Mouse (Mus musculus): ENCODE results near the gene U2af1l4. TPM values are rescaled to one million over a fixed set of nuclear protein-coding genes. Genes with fewer than 3 reads are reported as not detected.

Gene U2af1l4
- polyA plus RNA-seq, 1 experiment, result 71.1 TPM

DNA sequence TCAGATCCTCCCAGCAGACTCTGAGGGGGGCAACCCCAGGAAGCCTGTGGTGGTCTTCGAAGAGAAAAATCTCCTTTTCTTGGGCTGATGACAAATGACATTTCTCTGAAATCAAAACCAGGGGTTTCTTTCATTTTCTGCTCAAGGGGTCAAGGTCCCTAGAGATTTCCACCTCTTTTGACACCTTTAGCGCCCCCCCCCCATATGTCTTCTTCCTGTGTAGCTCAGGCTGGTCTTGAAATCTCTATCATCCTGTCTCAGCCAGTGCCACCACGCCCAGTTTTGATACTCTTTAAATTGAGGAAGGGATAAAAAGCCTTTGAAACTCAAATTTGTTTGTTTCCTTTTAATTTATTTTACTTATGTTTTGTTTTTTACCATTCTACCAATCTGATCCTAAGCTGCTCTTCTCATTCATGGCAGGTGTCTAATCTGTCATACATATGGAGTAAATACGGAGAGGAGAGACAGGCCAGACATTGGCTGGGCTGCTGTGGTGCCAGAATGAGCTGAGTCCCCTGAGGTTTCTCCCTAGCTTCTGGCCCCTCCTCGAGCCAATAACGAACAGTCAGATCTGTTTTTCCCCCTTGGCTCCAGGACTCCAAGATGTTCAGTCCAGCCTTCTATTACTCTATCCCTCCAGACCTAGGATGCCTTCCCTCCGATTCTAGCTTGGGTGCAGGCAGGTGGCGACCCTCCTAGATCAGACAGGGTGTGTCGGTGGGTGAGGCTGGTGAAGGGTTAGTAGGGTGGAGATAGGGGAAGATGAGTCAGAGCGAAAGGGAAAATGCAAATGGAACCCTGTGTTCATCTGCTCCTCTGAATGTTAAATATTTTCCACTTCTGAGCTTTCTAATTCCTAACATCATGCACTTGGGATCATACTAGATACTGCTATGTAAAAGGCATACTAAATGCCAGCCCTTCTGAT, 30.7 kb downstream of the U2af1l4 start:
- H3K27ac ChIP-seq (ENCODE audit: control insufficient read depth, insufficient read depth, low read depth, low read length, poor library complexity), result no peak overlapping the region
- no peak overlapping the region for H3K4me3 ChIP-seq (replicated peaks; ENCODE audit: control insufficient read depth, low read depth, low read length)
- peaks cover 3% of the 10 kb centered on the region; the same call in 1 of the 2 replicates for H3K4me1 ChIP-seq (ENCODE audit: control insufficient read depth, insufficient read depth, low read length)
- TF ChIP-seq POLR2A (IDR thresholded peaks at IDR 0.05; ENCODE audit: borderline replicate concordance, control insufficient read depth, low read depth, low read length) (no peak), CTCF (IDR thresholded peaks at IDR 0.05; ENCODE audit: control insufficient read depth, insufficient read depth, low read length) (no peak)
- 64% methylated on average over 10 of the region's 10 CpGs for WGBS

DNA sequence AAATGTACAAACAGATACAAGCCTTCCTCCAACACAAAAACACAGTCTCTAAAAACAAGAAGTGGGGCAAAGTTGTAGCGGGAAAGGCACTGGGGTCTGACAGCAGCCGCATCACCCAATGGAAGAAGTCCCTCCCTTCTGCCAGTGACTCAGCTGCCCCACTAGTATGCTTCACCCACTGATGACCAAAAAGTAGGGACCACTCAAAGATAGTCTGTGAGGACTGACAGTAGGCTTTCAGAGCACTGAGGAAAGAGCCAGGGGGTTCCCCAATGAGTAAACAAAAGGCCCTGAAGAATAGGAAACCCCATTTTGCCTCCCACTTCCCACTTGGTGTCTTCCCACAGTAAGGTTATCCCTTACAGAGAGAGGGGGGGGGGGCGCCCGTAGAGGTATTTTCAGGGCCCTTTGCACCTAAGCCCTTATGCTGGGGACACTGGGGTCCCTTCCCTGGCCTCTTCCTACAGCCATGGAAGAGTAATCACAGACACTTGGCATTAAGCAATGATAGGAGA, 31.5 kb downstream of the U2af1l4 start:
- TF ChIP-seq POLR2A (IDR thresholded peaks at IDR 0.05; ENCODE audit: borderline replicate concordance, control insufficient read depth, low read depth, low read length) (no peak), CTCF (IDR thresholded peaks at IDR 0.05; ENCODE audit: control insufficient read depth, insufficient read depth, low read length) (no peak)

DNA sequence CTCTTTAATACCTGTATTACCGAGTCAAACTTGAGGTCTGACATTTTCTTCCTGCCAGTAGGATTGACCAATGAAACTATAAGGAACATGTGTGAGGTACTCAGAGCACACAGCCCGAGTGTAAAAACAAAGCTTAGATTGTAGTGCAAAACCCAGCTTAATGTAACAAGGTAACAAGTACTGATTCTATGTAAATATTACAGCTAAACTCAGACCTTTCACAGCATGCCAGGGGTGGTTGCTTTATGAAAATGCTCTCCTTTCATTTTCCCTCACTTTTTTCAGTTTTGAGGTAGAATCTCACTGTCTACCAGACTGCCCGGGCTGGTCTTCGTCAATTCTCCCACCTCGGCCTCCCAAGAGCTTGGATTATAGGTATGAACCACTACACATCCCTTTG, 33.0 kb downstream of the U2af1l4 start:
- WGBS, result 74% methylated on average over 5 of the region's 5 CpGs
- no peak overlapping the region for H3K4me3 ChIP-seq (replicated peaks; ENCODE audit: control insufficient read depth, low read depth, low read length)
- peaks cover 3% of the 10 kb centered on the region; the same call in 1 of the 2 replicates for H3K4me1 ChIP-seq (ENCODE audit: control insufficient read depth, insufficient read depth, low read length)
- H3K27ac ChIP-seq (ENCODE audit: control insufficient read depth, insufficient read depth, low read depth, low read length, poor library complexity), result no peak overlapping the region
- TF ChIP-seq POLR2A (IDR thresholded peaks at IDR 0.05; ENCODE audit: borderline replicate concordance, control insufficient read depth, low read depth, low read length) (no peak), CTCF (IDR thresholded peaks at IDR 0.05; ENCODE audit: control insufficient read depth, insufficient read depth, low read length) (no peak)

More for the DNA sequence above, 31.5 kb downstream of the U2af1l4 start:
- H3K4me1 ChIP-seq (ENCODE audit: control insufficient read depth, insufficient read depth, low read length), result peaks cover 3% of the 10 kb centered on the region; the same call in 1 of the 2 replicates
- H3K4me3 ChIP-seq (replicated peaks; ENCODE audit: control insufficient read depth, low read depth, low read length), result no peak overlapping the region
- 39% methylated on average over 4 of the region's 4 CpGs for WGBS
- H3K27ac ChIP-seq (ENCODE audit: control insufficient read depth, insufficient read depth, low read depth, low read length, poor library complexity), result no peak overlapping the region

DNA sequence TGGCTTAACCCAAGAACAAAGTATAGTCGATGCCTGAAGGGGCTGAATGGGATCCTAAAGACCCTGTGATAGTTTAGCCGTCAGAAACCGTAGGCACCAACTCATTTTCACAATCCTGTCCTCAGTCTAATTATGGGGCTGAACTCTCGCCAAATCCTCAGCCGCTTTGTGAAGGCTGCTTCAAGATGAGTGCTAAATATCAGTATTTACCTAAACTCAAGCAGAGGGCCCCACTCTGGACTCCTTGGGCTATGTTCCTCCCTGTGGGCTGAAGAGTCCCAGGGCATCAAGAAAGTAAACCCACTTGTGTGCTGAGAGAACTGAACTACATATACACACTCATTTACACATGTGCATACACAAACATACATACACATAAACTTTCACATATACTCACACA, 33.7 kb downstream of the U2af1l4 start:
- Histone ChIP-seq H3K27ac (ENCODE audit: control insufficient read depth, insufficient read depth, low read depth, low read length, poor library complexity) (no peak overlapping the region), H3K4me1 (ENCODE audit: control insufficient read depth, insufficient read depth, low read length) (peaks cover 3% of the 10 kb centered on the region; the same call in 1 of the 2 replicates), H3K4me3 (replicated peaks; ENCODE audit: control insufficient read depth, low read depth, low read length) (no peak overlapping the region)
- no peak for TF ChIP-seq CTCF (IDR thresholded peaks at IDR 0.05; ENCODE audit: control insufficient read depth, insufficient read depth, low read length)
- TF ChIP-seq POLR2A (IDR thresholded peaks at IDR 0.05; ENCODE audit: borderline replicate concordance, control insufficient read depth, low read depth, low read length), result no peak
- 83% methylated on average over 5 of the region's 5 CpGs for WGBS

DNA sequence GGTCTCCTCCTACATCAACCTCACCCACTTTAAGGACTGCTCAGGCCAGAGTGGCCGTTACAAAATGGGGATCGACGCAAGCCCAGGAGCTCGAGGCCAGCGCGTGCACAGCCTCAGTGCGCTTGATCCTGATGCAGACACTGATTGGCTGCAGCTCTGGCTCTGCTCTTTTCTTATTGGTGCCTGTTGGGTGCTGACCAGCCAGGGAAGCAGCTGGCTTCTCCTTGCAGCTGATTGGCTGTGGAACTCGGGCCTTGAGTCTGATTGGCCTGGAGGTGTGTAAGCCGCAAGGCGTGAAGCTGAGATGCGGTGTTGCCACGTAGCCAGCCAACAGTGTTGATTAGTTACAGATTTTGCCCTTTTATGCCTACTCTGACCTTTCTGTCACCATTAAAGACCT, 35.7 kb downstream of the U2af1l4 start, which contains the start of gene Zbtb32:
Zbtb32 (minus strand) TSS at position 124 of the 400 bp plus-strand sequence.
- no peak for TF ChIP-seq POLR2A (IDR thresholded peaks at IDR 0.05; ENCODE audit: borderline replicate concordance, control insufficient read depth, low read depth, low read length)
- no peak for TF ChIP-seq CTCF (IDR thresholded peaks at IDR 0.05; ENCODE audit: control insufficient read depth, insufficient read depth, low read length)
- WGBS, result 91% methylated on average over 12 of the region's 12 CpGs
- H3K27ac ChIP-seq (ENCODE audit: control insufficient read depth, insufficient read depth, low read depth, low read length, poor library complexity), result no peak within 1 kb of the TSS

DNA sequence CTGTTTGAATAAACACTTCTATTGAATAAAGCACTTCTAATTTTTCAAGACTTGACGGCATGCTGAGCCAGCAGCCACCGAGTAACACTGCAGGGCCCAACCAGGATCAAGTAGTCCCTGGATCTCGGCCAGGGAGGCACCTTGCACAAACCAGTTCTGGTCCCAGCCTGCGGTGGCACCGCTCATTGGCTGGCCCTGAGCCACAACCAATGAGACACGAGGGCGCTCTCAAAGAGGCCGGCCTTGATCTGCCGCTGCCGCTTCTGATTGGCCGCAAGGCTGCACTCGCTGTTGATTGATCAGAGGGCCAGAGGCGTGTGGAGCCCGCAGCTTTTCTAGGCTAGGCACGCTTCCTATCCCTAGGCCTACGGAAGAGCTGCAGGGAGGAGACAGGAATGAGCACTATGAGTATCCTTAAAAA, 36.8 kb downstream of the U2af1l4 start:
- H3K4me3 ChIP-seq (replicated peaks; ENCODE audit: control insufficient read depth, low read depth, low read length), result no peak overlapping the region
- H3K4me1 ChIP-seq (ENCODE audit: control insufficient read depth, insufficient read depth, low read length), result no peaks in the 10 kb centered on the region; the same call in 1 of the 2 replicates
- no peak overlapping the region for H3K27ac ChIP-seq (ENCODE audit: control insufficient read depth, insufficient read depth, low read depth, low read length, poor library complexity)
- TF ChIP-seq CTCF (IDR thresholded peaks at IDR 0.05; ENCODE audit: control insufficient read depth, insufficient read depth, low read length) (no peak), POLR2A (IDR thresholded peaks at IDR 0.05; ENCODE audit: borderline replicate concordance, control insufficient read depth, low read depth, low read length) (no peak)
- 5% methylated on average over 16 of the region's 16 CpGs for WGBS

More for the DNA sequence above, 35.7 kb downstream of the U2af1l4 start, which contains the start of gene Zbtb32:
- Histone ChIP-seq H3K4me1 (ENCODE audit: control insufficient read depth, insufficient read depth, low read length) (peaks cover 2% of the 10 kb centered on the region; the same call in 1 of the 2 replicates), H3K4me3 (replicated peaks; ENCODE audit: control insufficient read depth, low read depth, low read length) (no peak within 1 kb of the TSS)

DNA sequence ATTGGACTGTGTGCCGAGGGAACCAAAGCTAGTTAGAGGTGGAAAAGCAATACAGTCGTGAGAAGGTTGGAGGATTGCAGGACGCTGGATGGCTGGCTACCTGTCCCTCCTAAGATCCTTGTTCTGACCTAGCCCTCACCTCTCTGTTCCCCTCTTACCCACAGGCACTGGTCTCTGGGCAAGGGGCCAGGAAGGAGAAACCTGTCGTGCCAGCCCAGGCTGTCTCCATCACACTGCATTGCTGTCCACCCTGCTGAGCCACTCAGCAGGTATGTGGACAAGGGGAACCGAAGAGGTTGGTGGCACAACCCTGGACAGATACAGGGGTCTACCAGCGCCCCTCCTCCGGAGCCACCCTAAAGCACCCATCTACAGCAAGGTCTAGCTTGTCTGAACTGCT, 37.5 kb downstream of the U2af1l4 start:
- Histone ChIP-seq H3K4me3 (replicated peaks; ENCODE audit: control insufficient read depth, low read depth, low read length) (no peak overlapping the region), H3K4me1 (ENCODE audit: control insufficient read depth, insufficient read depth, low read length) (no peaks in the 10 kb centered on the region; the same call in 1 of the 2 replicates), H3K27ac (ENCODE audit: control insufficient read depth, insufficient read depth, low read depth, low read length, poor library complexity) (no peak overlapping the region)
- no peak for TF ChIP-seq CTCF (IDR thresholded peaks at IDR 0.05; ENCODE audit: control insufficient read depth, insufficient read depth, low read length)
- no peak for TF ChIP-seq POLR2A (IDR thresholded peaks at IDR 0.05; ENCODE audit: borderline replicate concordance, control insufficient read depth, low read depth, low read length)
- 65% methylated on average over 7 of the region's 7 CpGs for WGBS

DNA sequence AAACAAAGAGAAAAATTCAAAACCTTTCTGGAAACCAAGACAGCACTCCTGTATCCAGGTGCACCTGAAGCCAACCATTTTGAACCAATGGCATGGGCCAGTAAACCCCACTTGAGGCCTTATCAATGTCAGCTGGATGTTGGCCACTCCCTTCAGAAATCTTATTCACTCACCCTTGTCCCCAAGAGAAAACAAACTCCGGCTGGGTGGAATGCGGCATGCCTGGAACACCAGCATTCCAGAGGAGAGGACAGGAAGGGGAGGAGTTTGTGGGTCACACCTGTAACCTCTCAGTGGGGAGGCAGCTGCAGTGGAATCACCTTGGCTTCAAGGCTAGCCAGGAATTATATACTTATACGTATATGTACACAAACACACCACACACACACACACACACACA, 39.5 kb downstream of the U2af1l4 start:
- WGBS, result 78% methylated on average over 3 of the region's 3 CpGs
- no peak overlapping the region for H3K4me3 ChIP-seq (replicated peaks; ENCODE audit: control insufficient read depth, low read depth, low read length)

More for the DNA sequence above, 39.5 kb downstream of the U2af1l4 start:
- TF ChIP-seq CTCF (IDR thresholded peaks at IDR 0.05; ENCODE audit: control insufficient read depth, insufficient read depth, low read length) (no peak), POLR2A (IDR thresholded peaks at IDR 0.05; ENCODE audit: borderline replicate concordance, control insufficient read depth, low read depth, low read length) (no peak)
- H3K27ac ChIP-seq (ENCODE audit: control insufficient read depth, insufficient read depth, low read depth, low read length, poor library complexity), result no peak overlapping the region
- no peaks in the 10 kb centered on the region; the same call in 1 of the 2 replicates for H3K4me1 ChIP-seq (ENCODE audit: control insufficient read depth, insufficient read depth, low read length)
